Mouse (Mus musculus) heart, adult 2 months (tissue): Measurements from ENCODE around the gene Sde2. TPM values are rescaled to one million over a fixed set of nuclear protein-coding genes. Genes with fewer than 3 reads are reported as not detected.

ENCODE experiments used
- DNase-seq, 2 experiments: peaks; one replicate each; pipeline ENCODE4 v3.0.0; 2021
- H3K27ac ChIP-seq: fragments of 200-600 bp; 2 replicates; pipeline ENCODE4 v1.8.1; 2022
- H3K27me3 ChIP-seq: fragments of 200-500 bp; 2 replicates; pipeline ENCODE4 v1.6.1; 2012; ENCODE audit warnings: mild to moderate bottlenecking, low read length, inconsistent platforms, mixed read lengths; ENCODE audit not compliant: control insufficient read depth, insufficient read depth
- H3K36me3 ChIP-seq: fragments of 200-500 bp; 2 replicates; pipeline ENCODE4 v1.6.1; 2012; ENCODE audit warnings: low read length, inconsistent platforms; ENCODE audit not compliant: control insufficient read depth, insufficient read depth
- H3K4me1 ChIP-seq: fragments of 200-500 bp; 2 replicates; pipeline ENCODE4 v1.6.1; 2011; ENCODE audit warnings: low read length; ENCODE audit not compliant: control insufficient read depth, insufficient read depth
- H3K4me3 ChIP-seq: fragments of 200-600 bp; 2 replicates; pipeline ENCODE4 v1.8.1; 2022
- H3K79me2 ChIP-seq: fragments of 200-500 bp; replicated peaks from 2 replicates; pipeline ENCODE4 v1.6.1; 2012; ENCODE audit warnings: mild to moderate bottlenecking, inconsistent platforms, low read length, moderate library complexity, mixed read lengths; ENCODE audit not compliant: control insufficient read depth, insufficient read depth
- H3K9ac ChIP-seq: fragments of 200-500 bp; 2 replicates; pipeline ENCODE4 v1.6.1; 2012; ENCODE audit warnings: low read depth, mild to moderate bottlenecking, control low read depth, inconsistent platforms, low read length, mixed read lengths
- CTCF ChIP-seq: fragments of 200-600 bp; IDR thresholded peaks from 2 replicates; pipeline ENCODE4 v1.8.1; 2022; ENCODE audit warnings: antibody characterized with exemption, mild to moderate bottlenecking, moderate library complexity
- EP300 ChIP-seq: fragments of 200-500 bp; IDR thresholded peaks from 2 replicates; pipeline ENCODE4 v1.6.1; 2011; ENCODE audit warnings: low read depth, low read length, control low read depth; ENCODE audit not compliant: insufficient read depth
- POLR2A ChIP-seq: fragments of 200-500 bp; IDR thresholded peaks from 2 replicates; pipeline ENCODE4 v1.6.1; 2011; ENCODE audit warnings: mild to moderate bottlenecking, low read depth, low read length, control low read depth; ENCODE audit not compliant: insufficient read depth
- WGBS: fragments of 180-500 bp; shearing (Covaris S2); methylation state at CpG from one replicate; pipeline ENCODE4 v1.1.7; 2018; 5-methylcytosine and 5-hydroxymethylcytosine counted together
- intact Hi-C: fragments of 180-260 bp; cut with DNase I; formaldehyde crosslinking; loops from one replicate; pipeline ENCODE4 v1.15.1; 2025
- polyA plus RNA-seq: library from polyadenylated mRNA; depleted of rRNA; stranded (reverse); fragments of >200 nt; gene quantifications from 2 replicates; pipeline ENCODE4 v1.2.3, GENCODE M21; 2012; rRNA removed
- total RNA-seq, 2 experiments: library from RNA; stranded (reverse); gene quantifications; 2 replicates each; pipeline ENCODE4 v1.2.3; 2021

Sde2 gene
- total and polyA plus RNA-seq, 3 experiments, result 5.0 to 12.1 (median 11.7) TPM

DNA sequence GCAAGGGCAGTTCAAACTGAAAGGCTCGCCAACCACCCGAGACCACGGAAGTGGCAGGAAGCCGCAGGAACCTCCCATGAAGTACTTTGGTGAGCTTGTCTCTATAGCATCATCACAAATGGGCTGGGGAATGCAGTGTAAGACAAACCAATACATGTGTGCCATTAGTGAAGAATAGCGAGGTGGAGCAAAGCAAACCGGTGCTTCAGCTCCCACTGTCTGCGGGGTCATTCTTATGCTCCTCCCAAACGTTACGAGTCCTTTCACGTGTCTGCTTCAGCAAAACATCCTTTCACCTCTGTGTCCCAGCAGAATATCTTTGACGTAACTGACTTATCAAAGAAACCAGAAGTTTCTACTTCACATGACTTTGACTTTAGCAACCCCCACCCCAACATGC, 65.5 kb downstream of the Sde2 start:
- WGBS, result 84% methylated on average over 11 of the region's 11 CpGs
- TF ChIP-seq POLR2A (no peak), EP300 (no peak)

DNA sequence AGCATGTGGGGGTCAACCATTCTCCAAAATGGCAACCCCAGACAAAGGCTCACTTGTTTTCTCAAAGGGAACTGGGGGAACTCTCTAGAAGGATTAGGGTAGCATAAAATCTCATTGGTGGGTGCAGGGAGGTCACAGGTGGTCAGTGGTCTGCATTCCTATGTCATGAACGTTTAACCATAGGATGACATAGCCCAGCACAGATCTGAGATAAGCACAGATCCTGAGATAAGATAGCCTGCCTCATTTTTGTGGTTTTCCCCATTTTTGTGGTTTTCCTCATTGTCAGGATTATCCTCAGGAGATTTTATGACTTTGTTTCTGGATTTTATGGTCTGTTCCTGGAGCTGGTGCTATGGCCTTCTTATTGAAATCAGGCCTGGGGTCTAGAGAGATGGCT, 66.1 kb downstream of the Sde2 start:
- no peak overlapping the region for H3K9ac ChIP-seq
- H3K27ac ChIP-seq, result no peak overlapping the region
- no peaks in the 10 kb centered on the region for H3K27me3 ChIP-seq
- H3K4me3 ChIP-seq, result no peak overlapping the region
- no peak for DNase-seq
- WGBS, result 52% methylated on average over 1 of the region's 1 CpGs
- no peak for TF ChIP-seq EP300
- no peak for TF ChIP-seq CTCF
- no peak for TF ChIP-seq POLR2A
- H3K4me1 ChIP-seq, result no peaks in the 10 kb centered on the region
- no peaks in the 10 kb centered on the region for H3K79me2 ChIP-seq
- no peaks in the 10 kb centered on the region for H3K36me3 ChIP-seq
- intact Hi-C loops, result no loop called here

More for the DNA sequence above, 65.5 kb downstream of the Sde2 start:
- DNase-seq, result no peak
- H3K79me2 ChIP-seq, result no peaks in the 10 kb centered on the region
- intact Hi-C loops, result no loop called here
- H3K36me3 ChIP-seq, result no peaks in the 10 kb centered on the region
- no peak overlapping the region for H3K27ac ChIP-seq
- no peaks in the 10 kb centered on the region for H3K27me3 ChIP-seq
- H3K9ac ChIP-seq, result no peak overlapping the region
- H3K4me1 ChIP-seq, result no peaks in the 10 kb centered on the region
- no peak overlapping the region for H3K4me3 ChIP-seq

Other genes starting within 250 kb of the Sde2 start
- gene Lin9, start 210.0 kb upstream of the Sde2 start, total RNA-seq, result 1 to 10 TPM; 2.2 to 2.4 TPM
- 1.5 and 2.6 TPM in 2 replicates for gene Lin9, start 210.0 kb upstream of the Sde2 start, polyA plus RNA-seq
- not detected for gene Mixl1, start 154.1 kb upstream of the Sde2 start, total RNA-seq
- gene Mixl1, start 154.1 kb upstream of the Sde2 start, polyA plus RNA-seq, result not detected in 2 replicates
- gene Acbd3, start 125.1 kb upstream of the Sde2 start, total RNA-seq, result 10 to 100 TPM; 20.6 to 23.8 TPM
- 9.0 and 15.7 TPM in 2 replicates for gene Acbd3, start 125.1 kb upstream of the Sde2 start, polyA plus RNA-seq
- gene H3f3a, start 37.2 kb upstream of the Sde2 start, total RNA-seq, result 100 to 1,000 TPM; 405 to 430 TPM
- 258 and 363 TPM in 2 replicates for gene H3f3a, start 37.2 kb upstream of the Sde2 start, polyA plus RNA-seq
- not detected for gene Lefty2, start 42.0 kb downstream of the Sde2 start, total RNA-seq
- 0.08 and 0.15 TPM in 2 replicates for gene Lefty2, start 42.0 kb downstream of the Sde2 start, polyA plus RNA-seq
- 10 to 100 TPM; 10.3 to 12.4 TPM for gene Pycr2, start 53.2 kb downstream of the Sde2 start, total RNA-seq
- gene Pycr2, start 53.2 kb downstream of the Sde2 start, polyA plus RNA-seq, result 12.7 and 13.9 TPM in 2 replicates
- under 1 TPM; 0.41 to 0.57 TPM for gene Lefty1, start 83.9 kb downstream of the Sde2 start, total RNA-seq
- gene Lefty1, start 83.9 kb downstream of the Sde2 start, polyA plus RNA-seq, result 3.0 and 3.3 TPM in 2 replicates
- gene Tmem63a, start 91.2 kb downstream of the Sde2 start, total RNA-seq, result 10 to 100 TPM; 13.2 to 15.8 TPM
- gene Tmem63a, start 91.2 kb downstream of the Sde2 start, polyA plus RNA-seq, result 27.5 and 34.5 TPM in 2 replicates
- 10 to 100 TPM; 29.8 to 40.4 TPM for gene Ephx1, start 169.8 kb downstream of the Sde2 start, total RNA-seq
- 41.1 and 45.1 TPM in 2 replicates for gene Ephx1, start 169.8 kb downstream of the Sde2 start, polyA plus RNA-seq
- gene 9130409I23Rik, start 200.1 kb downstream of the Sde2 start, total RNA-seq, result not detected
- not detected in 2 replicates for gene 9130409I23Rik, start 200.1 kb downstream of the Sde2 start, polyA plus RNA-seq